Mouse (Mus musculus) forebrain, embryonic 16.5 days (tissue): ENCODE measurements around the gene Htatip2. TPM values are rescaled to one million over a fixed set of nuclear protein-coding genes. Genes with fewer than 3 reads are reported as not detected.

Source experiments
- ATAC-seq: fragments of 200-750 bp; cut with Nextera tagmentation; 2 replicates; pipeline ENCODE4 v1.8.0; 2017; ENCODE audit warnings: mild to moderate bottlenecking, moderate library complexity
- H3K27ac ChIP-seq: fragments of 300-500 bp; sonication (generic); 2 replicates; pipeline ENCODE4 v1.5.1; 2014; ENCODE audit warnings: low read length, control low read depth
- H3K27me3 ChIP-seq: fragments of 300-500 bp; sonication (generic); replicated peaks from 2 replicates; pipeline ENCODE4 v1.6.1; 2014; ENCODE audit warnings: low read length; ENCODE audit not compliant: control insufficient read depth, insufficient read depth
- H3K36me3 ChIP-seq: fragments of 300-500 bp; sonication (generic); 2 replicates; pipeline ENCODE4 v1.6.1; 2014; ENCODE audit not compliant: control insufficient read depth, insufficient read depth
- H3K4me1 ChIP-seq: fragments of 300-500 bp; sonication (generic); replicated peaks from 2 replicates; pipeline ENCODE4 v1.6.1; 2014; ENCODE audit warnings: low read length; ENCODE audit not compliant: control insufficient read depth, insufficient read depth
- H3K4me2 ChIP-seq: fragments of 300-500 bp; sonication (generic); 2 replicates; pipeline ENCODE4 v1.6.1; 2014; ENCODE audit warnings: mild to moderate bottlenecking, low read length, control low read depth
- H3K4me3 ChIP-seq: fragments of 300-500 bp; sonication (generic); replicated peaks from 2 replicates; pipeline ENCODE4 v1.5.1; 2014; ENCODE audit warnings: mild to moderate bottlenecking, low read length, control low read depth
- H3K9ac ChIP-seq: fragments of 300-500 bp; sonication (generic); replicated peaks from 2 replicates; pipeline ENCODE4 v1.6.1; 2014; ENCODE audit warnings: low read depth, low read length, control low read depth
- H3K9me3 ChIP-seq: fragments of 300-500 bp; sonication (generic); 2 replicates; pipeline ENCODE4 v1.6.1; 2016; ENCODE audit warnings: low read length; ENCODE audit not compliant: control insufficient read depth
- WGBS: fragments of 180-500 bp; shearing (Covaris S2); extraction: QIAGEN DNeasy Blood & Tissue Kit; methylation state at CpG from one replicate; pipeline ENCODE4 v1.1.7; 2014; 5-methylcytosine and 5-hydroxymethylcytosine counted together
- polyA plus RNA-seq: library from polyadenylated mRNA; unstranded; fragments of >200 nt; fragmentation: Nextera tagmentation; extraction: Ambion mirVana; gene quantifications from 2 replicates; pipeline ENCODE4 v1.2.1, GENCODE M21; 2015

Gene Htatip2
- polyA plus RNA-seq, 1 experiment from 2014 or later, result 2.5 TPM

DNA sequence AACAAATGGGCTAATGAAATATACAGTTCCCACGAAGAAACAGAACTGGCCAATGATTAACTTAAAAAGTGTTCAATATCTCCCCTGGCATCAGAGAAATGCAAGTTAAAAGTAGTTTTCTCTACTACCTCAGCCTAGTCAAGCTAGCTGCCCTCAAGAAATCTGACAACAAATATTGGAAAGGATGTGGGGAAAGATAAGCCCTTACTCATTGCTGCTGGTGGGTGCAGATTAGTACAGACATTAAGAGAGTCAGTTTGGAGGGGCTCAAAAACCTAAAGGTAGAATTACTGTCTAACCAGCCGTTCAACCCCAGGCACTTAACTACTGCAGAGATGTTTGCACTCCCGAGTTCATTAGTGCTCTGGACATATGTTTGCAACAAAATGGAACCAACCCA, 46.7 kb downstream of the Htatip2 start:
- H3K27me3 ChIP-seq, result no peaks in the 10 kb centered on the region
- 86% methylated on average over 3 of the region's 3 CpGs for WGBS
- no peak overlapping the region for H3K9ac ChIP-seq
- H3K4me2 ChIP-seq, result no peak overlapping the region
- H3K9me3 ChIP-seq, result no peaks in the 10 kb centered on the region
- H3K4me1 ChIP-seq, result no peaks in the 10 kb centered on the region
- no peak for ATAC-seq
- H3K4me3 ChIP-seq, result no peak overlapping the region
- H3K36me3 ChIP-seq, result no peaks in the 10 kb centered on the region
- no peak overlapping the region for H3K27ac ChIP-seq

DNA sequence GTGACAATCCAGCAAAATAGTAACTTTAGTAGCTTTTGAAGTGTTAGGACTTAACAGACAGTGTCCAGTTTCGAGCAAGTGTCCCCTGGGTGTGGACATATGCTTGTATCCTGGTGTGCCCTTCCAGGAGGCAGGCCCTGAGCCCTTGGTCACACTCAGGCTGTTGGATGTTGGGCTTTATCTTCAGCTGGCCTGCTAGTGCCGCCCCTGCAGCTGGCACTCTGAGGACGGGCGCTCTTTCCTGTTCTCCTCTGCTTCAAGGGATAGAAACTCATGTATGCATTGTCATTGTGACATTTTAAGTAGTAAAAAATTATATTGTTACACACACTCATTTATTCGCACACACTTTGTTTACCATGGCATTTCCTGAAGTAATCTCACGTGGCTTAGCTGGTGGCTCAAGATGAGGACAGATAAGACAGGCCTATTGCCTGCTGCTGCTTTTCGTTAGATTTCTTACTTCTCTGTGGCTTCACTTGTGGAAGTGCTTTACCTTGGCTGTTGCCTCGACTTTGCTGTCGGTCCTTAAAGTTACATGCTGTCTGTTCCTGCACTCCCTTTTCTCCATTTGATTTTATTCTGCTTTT, 48.3 kb downstream of the Htatip2 start:
- Histone ChIP-seq H3K4me2 (no peak overlapping the region), H3K36me3 (no peaks in the 10 kb centered on the region), H3K27me3 (no peaks in the 10 kb centered on the region), H3K27ac (no peak overlapping the region), H3K9ac (no peak overlapping the region), H3K4me3 (no peak overlapping the region), H3K9me3 (no peaks in the 10 kb centered on the region), H3K4me1 (no peaks in the 10 kb centered on the region)
- ATAC-seq, result no peak
- 90% methylated on average over 9 of the region's 9 CpGs for WGBS

DNA sequence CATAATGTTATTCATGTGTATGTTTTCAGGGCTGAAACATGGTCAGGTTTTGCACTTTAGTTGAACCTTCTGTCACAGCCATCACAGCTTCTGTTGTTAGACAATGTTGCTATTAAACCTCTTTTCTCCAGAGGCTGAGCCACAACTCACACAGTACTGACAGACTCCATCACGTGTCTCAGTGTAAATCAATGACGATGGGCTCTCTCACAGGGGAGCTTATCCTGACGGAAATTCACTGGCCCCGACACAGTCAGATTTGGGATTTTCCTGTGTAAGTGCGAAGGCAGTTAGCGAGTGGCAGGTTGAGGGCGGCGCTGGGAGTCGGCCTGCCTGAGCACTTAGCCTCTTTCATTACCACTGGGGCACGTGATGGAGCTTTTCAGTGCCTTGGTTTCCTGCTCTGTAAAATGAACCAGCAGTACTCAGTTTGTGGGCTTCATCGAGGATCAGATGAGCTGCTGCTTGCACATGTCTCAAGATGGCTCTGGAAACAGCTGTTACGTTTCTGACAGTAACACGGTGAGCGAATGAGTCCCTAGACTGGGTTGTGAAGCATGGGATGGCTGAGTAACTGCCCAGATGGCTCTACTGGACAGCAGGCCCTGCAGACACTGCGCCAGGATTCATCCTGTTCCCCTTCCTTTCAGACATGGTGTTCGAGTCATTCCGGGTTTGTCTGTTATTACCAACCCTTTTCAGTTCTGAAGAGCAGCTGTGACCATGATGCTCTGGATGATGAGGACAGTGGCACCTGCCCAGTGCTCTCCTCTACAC, 49.1 kb downstream of the Htatip2 start:
- Histone ChIP-seq H3K4me2 (no peak overlapping the region), H3K36me3 (no peaks in the 10 kb centered on the region), H3K4me1 (no peaks in the 10 kb centered on the region), H3K9me3 (no peaks in the 10 kb centered on the region), H3K27me3 (no peaks in the 10 kb centered on the region), H3K9ac (no peak overlapping the region), H3K4me3 (no peak overlapping the region), H3K27ac (no peak overlapping the region)
- WGBS, result 80% methylated on average over 17 of the region's 17 CpGs
- no peak for ATAC-seq

GRCm38 (mm10) chr7:49809100-49809499, 50.2 kb downstream of the Htatip2 start:
- no peaks in the 10 kb centered on the region for H3K36me3 ChIP-seq
- no peak for ATAC-seq
- H3K9ac ChIP-seq, result no peak overlapping the region
- no peaks in the 10 kb centered on the region for H3K4me1 ChIP-seq
- H3K27me3 ChIP-seq, result no peaks in the 10 kb centered on the region
- no peak overlapping the region for H3K4me2 ChIP-seq
- H3K27ac ChIP-seq, result no peak overlapping the region
- no peak overlapping the region for H3K4me3 ChIP-seq
- no peaks in the 10 kb centered on the region for H3K9me3 ChIP-seq
- 89% methylated on average over 6 of the region's 6 CpGs for WGBS

DNA sequence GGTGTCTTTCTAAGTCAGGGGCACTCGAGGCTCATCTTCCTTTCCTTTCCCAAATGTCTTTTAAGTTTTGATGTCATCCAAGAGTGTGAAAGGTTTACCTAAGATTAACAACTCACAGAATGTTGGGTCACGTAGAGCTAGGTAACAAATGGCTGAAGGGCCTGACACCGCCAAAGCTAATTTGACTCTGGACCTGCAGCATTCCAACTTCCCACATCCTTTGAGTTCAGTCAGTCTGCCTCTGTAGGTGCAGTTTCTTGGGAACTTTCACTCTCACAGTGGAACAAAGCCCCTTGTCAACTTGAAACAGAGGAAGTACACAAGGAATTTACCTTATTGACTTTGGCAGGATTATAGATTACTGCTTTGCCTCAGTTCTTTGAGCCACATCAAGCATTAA, 50.6 kb downstream of the Htatip2 start:
- no peak overlapping the region for H3K27ac ChIP-seq
- no peaks in the 10 kb centered on the region for H3K9me3 ChIP-seq
- H3K4me3 ChIP-seq, result no peak overlapping the region
- H3K4me2 ChIP-seq, result no peak overlapping the region
- WGBS, result 50% methylated on average over 3 of the region's 3 CpGs
- H3K9ac ChIP-seq, result no peak overlapping the region
- no peaks in the 10 kb centered on the region for H3K4me1 ChIP-seq
- no peak for ATAC-seq
- no peaks in the 10 kb centered on the region for H3K27me3 ChIP-seq
- H3K36me3 ChIP-seq, result no peaks in the 10 kb centered on the region

- H3K4me2 ChIP-seq, result no peak overlapping the region
- H3K9me3 ChIP-seq, result no peaks in the 10 kb centered on the region
- peak; percentile 50; the same call in 1 of the 2 replicates for ATAC-seq
- H3K4me3 ChIP-seq, result no peak overlapping the region
- H3K27me3 ChIP-seq, result no peaks in the 10 kb centered on the region
- H3K4me1 ChIP-seq, result no peaks in the 10 kb centered on the region
- 54% methylated on average over 4 of the region's 4 CpGs for WGBS
- H3K36me3 ChIP-seq, result no peaks in the 10 kb centered on the region
- no peak overlapping the region for H3K27ac ChIP-seq
- H3K9ac ChIP-seq, result no peak overlapping the region
Measured at GRCm38 (mm10) chr7:49811346-49811745, 52.4 kb downstream of the Htatip2 start.

- H3K36me3 ChIP-seq, result no peaks in the 10 kb centered on the region
- H3K4me1 ChIP-seq, result peaks cover 2% of the 10 kb centered on the region
- no peak for ATAC-seq
- H3K4me3 ChIP-seq, result no peak overlapping the region
- H3K9me3 ChIP-seq, result no peaks in the 10 kb centered on the region
- H3K27me3 ChIP-seq, result no peaks in the 10 kb centered on the region
- H3K4me2 ChIP-seq, result no peak overlapping the region
- no peak overlapping the region for H3K9ac ChIP-seq
- H3K27ac ChIP-seq, result no peak overlapping the region
- whole genome bisulfite sequencing, result 4% methylated on average over 4 of the region's 4 CpGs
Measured at GRCm38 (mm10) chr7:49819393-49819792, 60.5 kb downstream of the Htatip2 start.

DNA sequence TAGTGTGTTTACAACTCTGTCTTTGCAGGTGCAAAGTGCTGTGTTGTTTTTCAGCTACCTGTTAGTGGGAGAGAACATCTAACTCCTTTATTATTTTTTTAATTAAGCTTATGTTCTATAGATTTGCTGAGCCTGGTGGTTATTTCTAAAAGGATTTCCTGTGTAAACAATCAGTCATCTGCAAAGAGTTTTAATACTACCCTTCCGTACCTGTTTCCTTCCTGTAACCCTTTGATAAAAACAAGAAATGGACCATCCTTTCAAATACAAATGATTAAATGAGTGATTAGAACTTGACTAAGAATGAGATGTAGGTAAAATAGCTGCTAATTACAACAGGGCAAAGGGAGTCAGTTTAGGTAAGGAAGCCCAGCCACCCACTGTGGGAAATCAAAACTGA, 62.5 kb downstream of the Htatip2 start:
- H3K9ac ChIP-seq, result no peak overlapping the region
- H3K4me1 ChIP-seq, result peaks cover 2% of the 10 kb centered on the region
- no peak overlapping the region for H3K4me3 ChIP-seq
- H3K4me2 ChIP-seq, result no peak overlapping the region
- no peaks in the 10 kb centered on the region for H3K9me3 ChIP-seq
- ATAC-seq, result no peak
- no peak overlapping the region for H3K27ac ChIP-seq
- H3K27me3 ChIP-seq, result no peaks in the 10 kb centered on the region
- WGBS, result 80% methylated on average over 1 of the region's 1 CpGs
- no peaks in the 10 kb centered on the region for H3K36me3 ChIP-seq

- ATAC-seq, result no peak
Measured at GRCm38 (mm10) chr7:49822028-49822427, 63.1 kb downstream of the Htatip2 start.

More at GRCm38 (mm10) chr7:49822028-49822427, 63.1 kb downstream of the Htatip2 start:
- Histone ChIP-seq H3K9me3 (no peaks in the 10 kb centered on the region), H3K4me2 (no peak overlapping the region), H3K27me3 (no peaks in the 10 kb centered on the region), H3K4me3 (no peak overlapping the region), H3K27ac (no peak overlapping the region), H3K9ac (no peak overlapping the region), H3K36me3 (no peaks in the 10 kb centered on the region), H3K4me1 (peaks cover 2% of the 10 kb centered on the region)
- WGBS, result 84% methylated on average over 2 of the region's 2 CpGs
